Mouse (Mus musculus) spleen, adult 2 months (tissue): ENCODE measurements at regions not wholly inside any gene's neighbourhood (a gene's known extent, or its start where the extent isn't known, plus 50 kb on each side); places are given as distances from the start of the nearest gene placed in this dataset.

Experiments used
- CTCF ChIP-seq: fragments of 200-500 bp; IDR thresholded peaks from 2 replicates; pipeline ENCODE4 v1.5.1; 2011; ENCODE audit warnings: mild to moderate bottlenecking, inconsistent platforms; ENCODE audit not compliant: insufficient read depth, insufficient read length, insufficient replicate concordance; ENCODE audit errors: extremely low read depth
- POLR2A ChIP-seq: fragments of 200-500 bp; IDR thresholded peaks from 2 replicates; pipeline ENCODE4 v1.6.1; 2011; ENCODE audit warnings: low read depth, low read length, inconsistent platforms

DNA sequence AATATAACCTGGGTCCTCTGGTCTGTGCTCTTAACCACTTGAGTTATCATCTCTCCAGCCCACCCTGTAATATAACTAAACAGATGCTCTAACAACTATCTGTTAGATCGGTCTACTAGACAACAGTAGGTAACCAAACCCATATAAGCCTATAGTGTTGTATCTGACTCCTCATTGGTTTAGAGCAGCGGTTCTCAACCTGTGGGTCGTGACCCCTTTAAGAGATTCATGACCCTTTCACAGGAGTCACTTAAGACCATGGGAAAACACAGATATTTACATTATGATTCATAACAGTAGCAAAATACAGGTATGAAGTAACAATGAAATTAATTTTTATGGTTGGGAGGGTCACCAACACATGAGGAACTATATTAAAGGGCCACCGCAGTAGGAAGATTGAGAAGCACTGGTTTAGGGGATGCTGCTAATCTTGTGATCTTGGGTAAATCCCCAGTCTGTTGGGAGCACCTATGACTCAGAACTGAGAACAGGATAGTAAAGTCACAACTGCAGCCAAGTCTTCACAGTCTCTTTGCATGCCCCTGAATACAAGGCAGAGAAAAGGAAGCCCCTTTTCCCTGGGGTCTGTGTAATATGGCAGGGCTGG is 203.3 kb downstream of the Rybp start:
- TF ChIP-seq CTCF: no peak
- TF ChIP-seq POLR2A: no peak
